Mouse (Mus musculus): ENCODE results near the gene Gm826.

Gene Gm826

GRCm38 (mm10) chr2:160353581-160353980 is 19.6 kb upstream of the Gm826 start:
- DNase-seq (ENCODE audit: low spot score) = no peak

GRCm38 (mm10) chr2:160351038-160351574 is 17.1 kb upstream of the Gm826 start:
- no peak for DNase-seq (ENCODE audit: low spot score)

GRCm38 (mm10) chr2:160349578-160349977 is 15.6 kb upstream of the Gm826 start:
- no peak for DNase-seq (ENCODE audit: low spot score)

GRCm38 (mm10) chr2:160348796-160349195 is 14.8 kb upstream of the Gm826 start:
- no peak for DNase-seq (ENCODE audit: low spot score)

- DNase-seq (ENCODE audit: low spot score) = no peak
Measured at GRCm38 (mm10) chr2:160348072-160348604, 14.2 kb upstream of the Gm826 start.

GRCm38 (mm10) chr2:160345644-160346043 is 11.7 kb upstream of the Gm826 start:
- no peak for DNase-seq (ENCODE audit: low spot score)

- no peak for DNase-seq (ENCODE audit: low spot score)
Measured at GRCm38 (mm10) chr2:160340121-160340520, 6.2 kb upstream of the Gm826 start.

GRCm38 (mm10) chr2:160339595-160339994 is 5.6 kb upstream of the Gm826 start:
- no peak for DNase-seq (ENCODE audit: low spot score)

- no peak for DNase-seq (ENCODE audit: low spot score)
Measured at GRCm38 (mm10) chr2:160336053-160336452, 2.1 kb upstream of the Gm826 start.

- DNase-seq (ENCODE audit: low spot score) = no peak
Measured at GRCm38 (mm10) chr2:160335043-160335442, 1.1 kb upstream of the Gm826 start.

- no peak for DNase-seq (ENCODE audit: low spot score)
Measured at GRCm38 (mm10) chr2:160332516-160333325, 1.2 kb downstream of the Gm826 start.

- no peak for DNase-seq (ENCODE audit: low spot score)
Measured at GRCm38 (mm10) chr2:160328886-160329285, 5.1 kb downstream of the Gm826 start.

GRCm38 (mm10) chr2:160327716-160328115 is 6.2 kb downstream of the Gm826 start:
- no peak for DNase-seq (ENCODE audit: low spot score)

GRCm38 (mm10) chr2:160327167-160327566 is 6.8 kb downstream of the Gm826 start:
- no peak for DNase-seq (ENCODE audit: low spot score)

- DNase-seq (ENCODE audit: low spot score) = no peak
Measured at GRCm38 (mm10) chr2:160325105-160325644, 8.8 kb downstream of the Gm826 start.

- no peak for DNase-seq (ENCODE audit: low spot score)
Measured at GRCm38 (mm10) chr2:160321829-160322228, 12.1 kb downstream of the Gm826 start.

- no peak for DNase-seq (ENCODE audit: low spot score)
Measured at GRCm38 (mm10) chr2:160318255-160318654, 15.7 kb downstream of the Gm826 start.

GRCm38 (mm10) chr2:160313595-160314007 is 20.4 kb downstream of the Gm826 start:
- no peak for DNase-seq (ENCODE audit: low spot score)

GRCm38 (mm10) chr2:160305070-160305469 is 28.9 kb downstream of the Gm826 start:
- no peak for DNase-seq (ENCODE audit: low spot score)

GRCm38 (mm10) chr2:160303992-160304391 is 30.0 kb downstream of the Gm826 start:
- no peak for DNase-seq (ENCODE audit: low spot score)

GRCm38 (mm10) chr2:160302013-160302412 is 31.9 kb downstream of the Gm826 start:
- no peak for DNase-seq (ENCODE audit: low spot score)

- DNase-seq (ENCODE audit: low spot score) = no peak
Measured at GRCm38 (mm10) chr2:160298586-160298985, 35.4 kb downstream of the Gm826 start.

- DNase-seq (ENCODE audit: low spot score) = no peak
Measured at GRCm38 (mm10) chr2:160288538-160289151, 45.3 kb downstream of the Gm826 start.
